In the genomic region with DNA sequence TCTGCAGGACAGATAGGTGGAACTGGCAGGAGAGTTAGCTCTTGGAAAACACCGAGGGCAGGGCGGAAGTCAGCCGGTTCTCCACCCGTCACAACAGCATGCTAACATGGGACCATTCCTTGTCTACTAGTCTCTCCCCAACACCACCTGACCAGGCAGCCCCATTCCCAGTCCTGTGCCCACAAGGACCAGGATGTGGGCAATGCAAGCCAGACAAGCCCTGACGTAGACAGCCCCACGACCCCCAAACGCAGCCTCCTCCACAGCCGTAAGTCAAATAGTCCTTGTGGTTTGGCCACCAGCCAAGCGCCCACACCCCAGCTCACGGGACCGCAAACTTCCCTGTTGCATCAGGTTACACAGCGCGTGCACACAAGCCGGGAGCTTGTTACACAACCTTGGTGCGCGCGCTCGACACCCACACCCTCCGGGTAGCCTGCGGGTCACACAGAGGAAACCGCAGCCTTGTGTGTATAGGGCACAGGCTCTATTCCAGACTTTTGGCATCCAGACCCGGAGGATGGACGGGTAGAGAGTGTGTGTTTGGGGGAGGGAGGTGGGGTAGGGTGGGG, we compare ENCODE assay signal across 8 mouse cellular contexts. TPM values are rescaled to one million over a fixed set of nuclear protein-coding genes. Genes with fewer than 3 reads are reported as not detected.
DNase-seq lines count a peak whose midpoint lies in the region; ATAC-seq and TF ChIP-seq lines count a peak whose summit lies in the region.

No protein-coding gene starts in this region.

- WGBS in hindbrain, embryonic 15.5 days, result 66% methylated on average over 23 of the region's 23 CpGs

- peaks cover 7% of the 10 kb centered on the region; the same call in 1 of the 2 replicates for H3K4me1 ChIP-seq in hindbrain, embryonic 15.5 days (replicated peaks)

- H3K9me3 ChIP-seq in hindbrain, embryonic 15.5 days, result no peaks in the 10 kb centered on the region

- no peaks in the 10 kb centered on the region for H3K27me3 ChIP-seq in hindbrain, embryonic 15.5 days

- peak overlapping the region; percentile 49; the same call in 1 of the 2 replicates for H3K27ac ChIP-seq in gastrocnemius, adult 2 months
- H3K27ac ChIP-seq in hindbrain, embryonic 15.5 days (replicated peaks), result no peak overlapping the region

- peak overlapping the region; percentile 8; the same call in 1 of the 2 replicates for H3K4me2 ChIP-seq in hindbrain, embryonic 15.5 days

- ATAC-seq in hindbrain, embryonic 15.5 days (ENCODE audit: low FRiP score, low read depth), result peak; percentile 56; the same call in 1 of the 2 replicates

- H3K36me3 ChIP-seq in hindbrain, embryonic 15.5 days, result no peaks in the 10 kb centered on the region

- no peak for TF ChIP-seq CTCF in gastrocnemius, adult 2 months (IDR thresholded peaks at IDR 0.05)

- H3K4me3 ChIP-seq in gastrocnemius, adult 2 months, result peak overlapping the region; percentile 42
- no peak overlapping the region for H3K4me3 ChIP-seq in hindbrain, embryonic 15.5 days

- DNase-seq in left cerebral cortex, adult 9 months (ENCODE audit: low spot score in 2 of 2), result peak; percentile 21 to 37
- no peak for DNase-seq in left cerebral cortex, postnatal 4 days
- DNase-seq in adrenal gland, postnatal 4 days (ENCODE audit: low spot score in 2 of 2), result peak; percentile 24 to 66
- DNase-seq in gastrocnemius, adult 2 months, result peak; percentile 83
- DNase-seq in left cerebral cortex, postnatal 36 days (ENCODE audit: low spot score in 2 of 2), result peak; percentile 12 to 15
- DNase-seq in monocyte, adult 2 months (ENCODE audit: low read depth in 1 of 2, low spot score in 2 of 2), result peak; percentile 95 to 97
- peak; percentile 88 for DNase-seq in thymus, postnatal 14 days

- intact Hi-C loops in left cerebral cortex, postnatal 4 days (cut with DNase I), result no loop called here
- intact Hi-C loops in gastrocnemius, adult 2 months (cut with DNase I), result no loop called here
- intact Hi-C loops in left cerebral cortex, postnatal 36 days (cut with DNase I), result no loop called here

- H3K9ac ChIP-seq in hindbrain, embryonic 15.5 days, result no peak overlapping the region

RNA-seq across cellular contexts. Expression of a gene that starts 37.0 kb away (rescaled TPM):
- 10 to 100 TPM; 75.8 to 78.3 TPM for total RNA-seq in left cerebral cortex, postnatal 4 days (2021)
- 100 to 1,000 TPM in 1 of 2 experiments, 10 to 100 TPM in 1; 94.1 to 101 TPM for total RNA-seq in adrenal gland, postnatal 4 days (2021)
- total RNA-seq in gastrocnemius, adult 2 months (2021), result 100 to 1,000 TPM in 1 of 2 experiments, 10 to 100 TPM in 1; 84.2 to 104 TPM
- 145 and 154 TPM in 2 replicates for polyA plus RNA-seq in hindbrain, embryonic 15.5 days (2015; fragmentation: Nextera tagmentation; extraction: Ambion mirVana)
- 10 to 100 TPM; 84.1 to 88.9 TPM for total RNA-seq in left cerebral cortex, postnatal 36 days (2021)

RNA-seq across cellular contexts. Expression of a gene that starts 41.6 kb away (rescaled TPM):
- total RNA-seq in left cerebral cortex, postnatal 4 days (2021), result 10 to 100 TPM; 77.7 to 94.5 TPM
- 100 to 1,000 TPM; 242 to 257 TPM for total RNA-seq in adrenal gland, postnatal 4 days (2021)
- total RNA-seq in gastrocnemius, adult 2 months (2021), result 100 to 1,000 TPM; 135 to 219 TPM
- 4.4 and 4.6 TPM in 2 replicates for polyA plus RNA-seq in hindbrain, embryonic 15.5 days (2015; fragmentation: Nextera tagmentation; extraction: Ambion mirVana)
- 100 to 1,000 TPM in 1 of 2 experiments, 10 to 100 TPM in 1; 70.0 to 117 TPM for total RNA-seq in left cerebral cortex, postnatal 36 days (2021)
